Mouse (Mus musculus): ENCODE data around the gene Trim67.
A peak's percentile ranks its signal among the peaks of the same experiment; 100 is the strongest.

Trim67 gene

GRCm38 (mm10) chr8:124793661-124794485 lies 981 bp downstream of the Trim67 start:
- ATAC-seq (ENCODE audit: insufficient number of reproducible peaks, low FRiP score, low TSS enrichment), result peak; percentile 23

- peak; percentile 54 for ATAC-seq (ENCODE audit: insufficient number of reproducible peaks, low FRiP score, low TSS enrichment)
These were observed 1.5 kb downstream of the Trim67 start for GRCm38 (mm10) chr8:124794486-124794780.

GRCm38 (mm10) chr8:124795781-124796488 lies 3.0 kb downstream of the Trim67 start:
- no peak for ATAC-seq (ENCODE audit: insufficient number of reproducible peaks, low FRiP score, low TSS enrichment)

- no peak for ATAC-seq (ENCODE audit: insufficient number of reproducible peaks, low FRiP score, low TSS enrichment)
These were observed 7.7 kb downstream of the Trim67 start for GRCm38 (mm10) chr8:124800542-124800941.

- ATAC-seq (ENCODE audit: insufficient number of reproducible peaks, low FRiP score, low TSS enrichment), result no peak
These were observed 11.2 kb downstream of the Trim67 start for GRCm38 (mm10) chr8:124803824-124804702.

- ATAC-seq (ENCODE audit: insufficient number of reproducible peaks, low FRiP score, low TSS enrichment), result no peak
These were observed 13.1 kb downstream of the Trim67 start for GRCm38 (mm10) chr8:124805990-124806389.

- no peak for ATAC-seq (ENCODE audit: insufficient number of reproducible peaks, low FRiP score, low TSS enrichment)
These were observed 16.5 kb downstream of the Trim67 start for GRCm38 (mm10) chr8:124809419-124809818.

- ATAC-seq (ENCODE audit: insufficient number of reproducible peaks, low FRiP score, low TSS enrichment), result no peak; the same call in 1 of the 2 replicates
These were observed 17.2 kb downstream of the Trim67 start for GRCm38 (mm10) chr8:124810056-124810610.

- no peak for ATAC-seq (ENCODE audit: insufficient number of reproducible peaks, low FRiP score, low TSS enrichment)
These were observed 17.9 kb downstream of the Trim67 start for GRCm38 (mm10) chr8:124810689-124811394.

- no peak for ATAC-seq (ENCODE audit: insufficient number of reproducible peaks, low FRiP score, low TSS enrichment)
These were observed 20.4 kb downstream of the Trim67 start for GRCm38 (mm10) chr8:124813326-124813725.

- peak; percentile 40; the same call in 1 of the 2 replicates for ATAC-seq (ENCODE audit: insufficient number of reproducible peaks, low FRiP score, low TSS enrichment)
These were observed 23.0 kb downstream of the Trim67 start for GRCm38 (mm10) chr8:124815870-124816269.

GRCm38 (mm10) chr8:124816866-124817265 lies 24.0 kb downstream of the Trim67 start:
- ATAC-seq (ENCODE audit: insufficient number of reproducible peaks, low FRiP score, low TSS enrichment), result no peak

GRCm38 (mm10) chr8:124817361-124817760 lies 24.5 kb downstream of the Trim67 start:
- no peak for ATAC-seq (ENCODE audit: insufficient number of reproducible peaks, low FRiP score, low TSS enrichment)

- no peak for ATAC-seq (ENCODE audit: insufficient number of reproducible peaks, low FRiP score, low TSS enrichment)
These were observed 26.8 kb downstream of the Trim67 start for GRCm38 (mm10) chr8:124819612-124820115.

- no peak for ATAC-seq (ENCODE audit: insufficient number of reproducible peaks, low FRiP score, low TSS enrichment)
These were observed 27.2 kb downstream of the Trim67 start for GRCm38 (mm10) chr8:124820125-124820524.

GRCm38 (mm10) chr8:124823497-124823896 lies 30.6 kb downstream of the Trim67 start:
- no peak for ATAC-seq (ENCODE audit: insufficient number of reproducible peaks, low FRiP score, low TSS enrichment)

GRCm38 (mm10) chr8:124826658-124827057 lies 33.8 kb downstream of the Trim67 start:
- ATAC-seq (ENCODE audit: insufficient number of reproducible peaks, low FRiP score, low TSS enrichment), result no peak

GRCm38 (mm10) chr8:124827387-124827786 lies 34.5 kb downstream of the Trim67 start:
- peak; percentile 43; the same call in 1 of the 2 replicates for ATAC-seq (ENCODE audit: insufficient number of reproducible peaks, low FRiP score, low TSS enrichment)

GRCm38 (mm10) chr8:124828561-124829240 lies 35.8 kb downstream of the Trim67 start:
- peak; percentile 36; the same call in 1 of the 2 replicates for ATAC-seq (ENCODE audit: insufficient number of reproducible peaks, low FRiP score, low TSS enrichment)

All from cerebellum, adult (tissue).